Mouse (Mus musculus): ENCODE results near the gene Txk.

Txk gene

DNA sequence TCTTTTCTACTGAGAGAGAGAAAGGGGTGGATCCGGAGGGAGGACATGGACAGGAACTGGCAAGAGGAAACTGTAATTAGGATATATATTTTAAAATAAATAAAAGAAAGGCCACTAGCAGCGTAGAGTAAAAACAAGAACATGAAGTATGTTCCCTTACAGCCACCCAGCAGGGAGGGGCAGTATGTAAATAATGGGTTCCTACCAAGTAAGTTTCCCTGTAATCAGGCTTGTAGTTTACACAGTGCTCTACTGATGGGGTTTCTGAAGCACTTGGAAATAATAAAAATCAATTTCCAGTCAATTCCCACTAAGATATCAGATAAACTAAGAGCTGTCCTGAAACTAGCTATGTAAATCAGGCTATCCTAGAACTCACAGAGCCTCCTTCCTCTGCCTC, 57.9 kb downstream of the Txk start:
- DNase-seq (ENCODE audit: low read depth) = no peak

DNA sequence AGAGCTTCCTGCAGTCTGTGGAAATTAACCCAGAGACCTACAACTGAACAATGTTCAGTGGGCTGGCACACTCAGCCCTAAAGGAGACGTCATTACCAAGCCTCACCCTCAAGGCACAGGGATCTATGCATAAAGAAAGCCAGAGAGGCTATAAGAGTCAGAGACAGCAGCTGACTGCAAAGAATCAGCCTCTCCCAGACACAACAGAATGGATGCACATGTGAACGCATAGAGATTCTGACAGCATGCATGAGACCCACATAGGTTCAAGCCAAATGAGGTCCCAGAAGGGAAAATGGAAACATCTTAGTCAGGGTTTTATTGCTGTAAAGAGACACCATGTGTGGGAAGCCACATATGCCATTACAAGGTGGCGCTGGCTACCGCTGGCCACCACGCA, 62.1 kb downstream of the Txk start:
- DNase-seq (ENCODE audit: low read depth) = no peak

DNA sequence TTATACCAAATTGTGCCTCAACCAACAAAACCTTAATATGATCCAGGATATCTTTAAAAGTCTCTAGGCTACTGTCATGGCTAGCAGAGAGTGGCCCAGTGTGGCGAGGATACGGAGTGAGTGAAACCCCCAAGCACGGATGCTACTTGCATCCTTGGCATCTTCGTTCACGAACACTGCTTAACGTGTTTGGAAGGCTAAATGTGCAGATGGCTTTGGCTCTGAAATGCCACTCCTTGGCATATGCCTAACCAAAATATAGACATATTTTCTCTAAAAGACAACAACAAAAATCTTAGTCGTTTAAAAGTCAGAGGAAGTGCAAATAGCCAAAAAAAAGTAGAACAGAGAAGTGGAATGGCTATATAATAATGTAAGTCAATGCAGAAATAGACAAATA, 63.0 kb downstream of the Txk start:
- DNase-seq (ENCODE audit: low read depth) = no peak

DNA sequence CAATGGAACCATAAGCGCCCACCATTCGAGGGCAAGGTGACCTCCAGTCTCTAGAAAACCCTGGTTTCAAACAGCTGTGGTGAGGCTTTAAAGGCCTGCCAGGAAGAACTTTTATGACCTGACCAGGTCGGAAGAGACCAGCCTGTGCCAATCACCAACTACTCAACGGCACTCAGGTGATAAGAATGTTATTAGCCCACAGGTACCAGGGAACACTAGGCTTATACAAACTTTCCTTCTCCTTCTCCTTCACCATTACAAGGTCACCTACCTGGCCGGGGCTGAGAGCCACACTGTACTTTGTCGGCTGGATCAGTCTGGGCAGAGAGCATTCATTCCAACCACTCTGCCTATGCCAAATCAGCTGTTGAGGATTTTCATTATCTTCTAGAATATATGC, 71.1 kb downstream of the Txk start:
- DNase-seq (ENCODE audit: low read depth) = no peak

- DNase-seq (ENCODE audit: low read depth) = no peak
Measured at GRCm38 (mm10) chr5:72674994-72675542, 77.5 kb downstream of the Txk start.

DNA sequence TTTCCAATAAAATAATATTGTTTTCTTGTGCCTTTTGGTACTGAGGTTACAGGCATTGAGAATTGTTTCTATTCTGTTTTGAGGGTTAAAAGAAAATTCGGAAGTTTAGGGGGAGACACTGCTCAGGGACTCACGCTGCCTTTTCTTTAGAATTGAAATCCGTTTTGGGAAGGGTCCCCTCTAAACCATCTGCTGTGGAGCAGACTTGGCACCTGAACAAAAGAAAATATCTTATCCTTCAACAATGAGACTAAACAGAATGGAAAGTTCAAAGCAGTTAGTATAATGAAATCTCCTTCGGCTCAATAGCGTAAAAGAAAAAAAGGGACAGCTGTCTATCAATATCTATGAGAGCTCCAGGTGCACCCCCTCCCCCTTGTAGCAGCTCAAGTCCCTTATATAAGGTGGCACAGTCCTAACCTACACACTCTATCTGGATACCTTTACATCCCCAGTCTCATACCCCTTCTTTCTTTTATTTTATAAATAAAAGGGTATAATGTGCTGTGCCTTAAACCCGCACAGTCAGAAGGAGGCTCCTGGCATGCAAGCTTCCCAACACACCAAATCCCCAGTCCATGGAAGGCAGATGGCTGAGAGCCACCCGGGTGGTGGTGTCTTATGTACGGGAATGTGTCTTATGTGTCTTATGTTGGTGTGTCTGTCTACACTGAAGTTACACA, 81.4 kb downstream of the Txk start:
- DNase-seq (ENCODE audit: low read depth) = no peak

DNA sequence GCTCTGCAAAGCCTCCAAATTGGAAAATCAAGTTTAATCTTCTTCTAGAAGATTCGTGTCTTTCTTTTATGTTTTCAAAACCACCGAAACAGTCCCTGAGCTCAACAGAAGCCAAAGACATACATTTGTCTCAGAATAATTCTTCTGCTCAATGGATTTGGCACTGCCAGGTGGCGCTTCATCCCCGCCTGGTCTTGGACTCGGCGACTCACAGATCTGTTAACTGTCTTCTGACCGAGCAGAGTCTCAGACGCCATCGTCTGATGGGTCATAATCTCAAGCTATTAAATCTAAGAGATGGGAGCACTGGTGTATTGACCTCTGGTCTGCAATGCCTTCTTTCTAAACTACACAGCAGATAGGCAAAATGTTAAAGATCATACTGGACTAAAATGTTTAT, 84.2 kb downstream of the Txk start:
- no peak for DNase-seq (ENCODE audit: low read depth)

- no peak for DNase-seq (ENCODE audit: low read depth)
Measured at GRCm38 (mm10) chr5:72666428-72666827, 86.1 kb downstream of the Txk start.

- peak; percentile 76 for DNase-seq (ENCODE audit: low read depth)
Measured at GRCm38 (mm10) chr5:72665281-72665680, 87.3 kb downstream of the Txk start.

GRCm38 (mm10) chr5:72664854-72665253, 87.7 kb downstream of the Txk start:
- no peak for DNase-seq (ENCODE audit: low read depth)

DNA sequence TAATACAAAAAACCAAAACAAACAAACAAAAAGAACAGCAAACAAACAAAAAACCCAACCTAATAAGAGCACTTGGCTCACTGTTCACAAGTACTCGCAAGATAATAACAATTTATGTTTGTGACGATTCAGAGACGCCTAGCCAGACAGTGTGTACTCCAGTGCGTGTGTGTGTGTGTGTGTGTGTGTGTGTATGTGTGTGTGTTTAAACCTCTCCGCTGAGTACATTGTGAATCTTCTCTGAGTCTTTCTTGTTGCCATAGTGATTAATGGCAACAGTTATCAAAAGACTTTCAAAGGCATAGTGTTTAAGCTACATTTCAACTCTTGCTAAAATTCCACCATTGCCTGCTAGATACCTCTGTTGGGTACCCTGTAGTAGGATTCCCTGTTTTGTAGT, 88.5 kb downstream of the Txk start:
- DNase-seq (ENCODE audit: low read depth) = no peak

GRCm38 (mm10) chr5:72661051-72661781, 91.4 kb downstream of the Txk start:
- DNase-seq (ENCODE audit: low read depth) = no peak

GRCm38 (mm10) chr5:72658375-72658774, 94.2 kb downstream of the Txk start:
- no peak for DNase-seq (ENCODE audit: low read depth)

- no peak for DNase-seq (ENCODE audit: low read depth)
Measured at GRCm38 (mm10) chr5:72656270-72656791, 96.2 kb downstream of the Txk start.

DNA sequence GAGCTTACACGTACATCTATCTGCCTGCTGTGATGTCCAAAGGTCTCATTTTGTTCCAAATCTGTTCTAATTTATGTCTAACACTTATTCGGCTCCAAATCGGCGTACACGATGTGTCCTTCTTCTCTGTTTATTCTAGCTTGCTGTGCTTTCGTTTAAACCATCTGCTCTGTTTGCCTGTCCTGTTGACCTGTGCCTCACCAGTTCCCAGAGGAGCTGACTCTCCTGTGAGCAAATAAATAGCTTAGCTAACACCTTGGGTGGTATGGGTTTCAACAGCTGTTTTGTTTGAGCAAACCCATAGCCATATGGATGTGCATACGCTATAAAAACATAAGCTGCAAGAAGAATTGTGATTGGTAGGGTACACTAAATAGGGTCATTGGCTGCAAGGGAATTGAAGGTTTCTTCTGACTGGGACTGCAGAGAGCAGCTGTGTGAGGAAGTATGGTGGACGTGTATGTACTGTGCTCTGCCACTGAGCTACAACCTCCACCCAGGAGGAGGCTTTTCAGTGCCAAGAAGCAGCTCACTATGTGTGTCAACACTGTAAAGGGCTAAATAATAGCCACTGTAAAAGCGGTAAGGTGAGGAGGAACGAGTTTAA, 99.4 kb downstream of the Txk start:
- no peak for DNase-seq (ENCODE audit: low read depth)

DNA sequence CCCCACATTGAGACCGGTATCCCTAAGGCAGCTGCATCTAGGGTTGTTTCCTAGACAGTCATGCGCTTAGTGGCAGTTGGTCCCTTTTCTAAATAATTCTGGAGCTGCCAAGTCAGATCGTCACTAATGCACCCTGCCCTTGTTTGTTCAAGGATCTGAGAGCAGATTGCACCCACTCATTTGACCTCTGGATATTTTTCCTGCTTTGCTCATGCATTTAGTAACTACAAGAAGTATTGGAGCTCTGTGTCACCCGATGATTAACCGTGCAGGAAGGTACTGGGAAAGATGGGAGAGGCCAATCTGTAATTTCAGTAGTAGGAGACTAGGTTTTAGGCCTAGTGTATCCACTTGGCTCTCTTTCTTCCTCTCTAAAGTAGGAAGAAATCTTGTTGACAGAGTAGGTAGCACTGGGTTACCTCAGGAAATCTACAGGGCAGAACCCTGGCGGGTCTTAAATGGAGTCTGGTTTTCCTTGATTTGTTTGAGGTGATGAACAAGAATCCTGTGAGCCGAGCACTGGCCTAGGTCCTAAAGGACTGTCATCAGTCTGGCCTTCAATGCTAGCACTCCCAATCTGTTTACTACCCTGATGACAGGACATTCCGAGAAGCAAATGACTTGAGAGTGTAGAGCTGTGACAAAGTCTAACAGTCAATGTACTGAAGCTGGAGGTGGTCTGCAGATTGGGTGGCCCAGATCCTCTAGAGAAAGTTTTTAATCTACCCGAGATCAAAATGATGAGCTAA, 103.4 kb downstream of the Txk start:
- DNase-seq (ENCODE audit: low read depth) = peak; percentile 54

GRCm38 (mm10) chr5:72647958-72648595, 104.5 kb downstream of the Txk start:
- DNase-seq (ENCODE audit: low read depth) = peak; percentile 49

GRCm38 (mm10) chr5:72647418-72647907, 105.1 kb downstream of the Txk start, which contains the start of gene Nipal1:
Gene Nipal1, plus strand, starts transcription at chr5:72647795.
- peak; percentile 85 for DNase-seq (ENCODE audit: low read depth)

GRCm38 (mm10) chr5:72646996-72647395, 105.6 kb downstream of the Txk start:
- DNase-seq (ENCODE audit: low read depth) = no peak

- peak; percentile 41 for DNase-seq (ENCODE audit: low read depth)
Measured at GRCm38 (mm10) chr5:72646131-72646530, 106.4 kb downstream of the Txk start.

All from NIH3T3 (cell line).